Mouse (Mus musculus) MEL (cell line): ENCODE measurements around the gene Tmem212. TPM values are rescaled to one million over a fixed set of nuclear protein-coding genes. Genes with fewer than 3 reads are reported as not detected.

Experiments used
- DNase-seq: peaks from one replicate; pipeline ENCODE4 v3.0.0; 2011; ENCODE audit warnings: low read depth, low spot score
- H3K27ac ChIP-seq: 2 replicates; pipeline ENCODE4 v1.5.1; 2012; ENCODE audit warnings: low read depth, mild to moderate bottlenecking, control low read depth, low read length, moderate library complexity; ENCODE audit not compliant: control insufficient read depth
- H3K27me3 ChIP-seq, 2 experiments: fragments of 150-350 bp in 1 of 2; sonication (generic) in 1 of 2; 2 replicates each; pipeline ENCODE4 v1.6.1; 2012; ENCODE audit warnings: low read length in 2 of 2, mild to moderate bottlenecking in 2 of 2, improper control_type of control experiment in 1 of 2, moderate library complexity in 1 of 2; ENCODE audit not compliant: insufficient read depth in 2 of 2, control insufficient read depth in 1 of 2
- H3K36me3 ChIP-seq, 2 experiments: 2 replicates each; pipeline ENCODE4 v1.6.1; 2012 to 2014; ENCODE audit warnings: low read length in 2 of 2, improper control_type of control experiment in 1 of 2, inconsistent platforms in 1 of 2, mild to moderate bottlenecking in 1 of 2; ENCODE audit not compliant: insufficient read depth in 2 of 2, control insufficient read depth in 1 of 2
- H3K4me1 ChIP-seq, 2 experiments: fragments of 150-350 bp in 1 of 2; sonication (generic) in 1 of 2; 2 replicates each; pipeline ENCODE4 v1.6.1; 2012; ENCODE audit warnings: low read length in 2 of 2, improper control_type of control experiment in 1 of 2, mild to moderate bottlenecking in 1 of 2; ENCODE audit not compliant: insufficient read depth in 2 of 2, control insufficient read depth in 1 of 2
- H3K4me3 ChIP-seq, 2 experiments: fragments of 150-350 bp in 1 of 2; sonication (generic) in 1 of 2; 2 replicates each; pipeline ENCODE4 v1.5.1; 2012; ENCODE audit warnings: low read depth in 2 of 2, low read length in 2 of 2, mild to moderate bottlenecking in 2 of 2, moderate library complexity in 2 of 2, control low read depth in 1 of 2, improper control_type of control experiment in 1 of 2; ENCODE audit not compliant: control insufficient read depth in 1 of 2, insufficient read depth in 1 of 2
- H3K79me2 ChIP-seq: 2 replicates; pipeline ENCODE4 v1.6.1; 2012; ENCODE audit warnings: mild to moderate bottlenecking, low read length, moderate library complexity; ENCODE audit not compliant: control insufficient read depth, poor library complexity, insufficient read depth
- H3K9ac ChIP-seq: 2 replicates; pipeline ENCODE4 v1.6.1; 2012; ENCODE audit warnings: low read depth, mild to moderate bottlenecking, control low read depth, low read length, moderate library complexity; ENCODE audit not compliant: control insufficient read depth, poor library complexity, severe bottlenecking
- H3K9me3 ChIP-seq: fragments of 150-350 bp; sonication (generic); replicated peaks from 2 replicates; pipeline ENCODE4 v1.6.1; 2012; ENCODE audit warnings: mild to moderate bottlenecking, low read length, improper control_type of control experiment, moderate library complexity; ENCODE audit not compliant: insufficient read depth
- CHD1 ChIP-seq: IDR thresholded peaks from 2 replicates; pipeline ENCODE4 v1.6.1; 2012; ENCODE audit warnings: low read depth, mild to moderate bottlenecking, inconsistent platforms, low read length, improper control_type of control experiment
- CHD2 ChIP-seq: IDR thresholded peaks from 2 replicates; pipeline ENCODE4 v1.6.1; 2011; ENCODE audit warnings: low read length, improper control_type of control experiment
- E2F4 ChIP-seq: IDR thresholded peaks from 2 replicates; pipeline ENCODE4 v1.6.1; 2011; ENCODE audit warnings: low read depth, low read length, improper control_type of control experiment, borderline replicate concordance
- GABPA ChIP-seq: IDR thresholded peaks from 2 replicates; pipeline ENCODE4 v1.6.1; 2012; ENCODE audit warnings: low read depth, mild to moderate bottlenecking, inconsistent platforms, low read length, improper control_type of control experiment, moderate library complexity
- HCFC1 ChIP-seq: IDR thresholded peaks from 2 replicates; pipeline ENCODE4 v1.6.1; 2012; ENCODE audit warnings: low read depth, mild to moderate bottlenecking, inconsistent platforms, low read length, improper control_type of control experiment, moderate library complexity
- JUND ChIP-seq: IDR thresholded peaks from 2 replicates; pipeline ENCODE4 v1.6.1; 2011; ENCODE audit warnings: low read depth, mild to moderate bottlenecking, improper control_type of control experiment, low read length
- MAFK ChIP-seq: IDR thresholded peaks from 2 replicates; pipeline ENCODE4 v1.6.1; 2011; ENCODE audit warnings: low read depth, mild to moderate bottlenecking, low read length, improper control_type of control experiment, borderline replicate concordance
- MAX ChIP-seq: IDR thresholded peaks from 2 replicates; pipeline ENCODE4 v1.6.1; 2011; ENCODE audit warnings: low read length, improper control_type of control experiment
- MXI1 ChIP-seq: IDR thresholded peaks from 2 replicates; pipeline ENCODE4 v1.6.1; 2011; ENCODE audit warnings: mild to moderate bottlenecking, low read depth, low read length, improper control_type of control experiment
- MYB ChIP-seq: IDR thresholded peaks from 2 replicates; pipeline ENCODE4 v1.6.1; 2011; ENCODE audit warnings: mild to moderate bottlenecking, low read depth, low read length, improper control_type of control experiment
- MYC ChIP-seq: IDR thresholded peaks from 2 replicates; pipeline ENCODE4 v1.6.1; 2011; ENCODE audit warnings: low read depth, mild to moderate bottlenecking, low read length, improper control_type of control experiment, moderate library complexity
- NELFE ChIP-seq: IDR thresholded peaks from 2 replicates; pipeline ENCODE4 v1.6.1; 2011; ENCODE audit warnings: low read depth, low read length, improper control_type of control experiment
- NRF1 ChIP-seq: IDR thresholded peaks from 2 replicates; pipeline ENCODE4 v1.6.1; 2014; ENCODE audit warnings: low read depth, mild to moderate bottlenecking, inconsistent platforms, low read length, improper control_type of control experiment, moderate library complexity; ENCODE audit not compliant: poor library complexity, insufficient read depth, severe bottlenecking
- POLR2AphosphoS5 ChIP-seq: IDR thresholded peaks from 2 replicates; pipeline ENCODE4 v1.6.1; 2012; ENCODE audit warnings: low read depth, borderline replicate concordance, mild to moderate bottlenecking, inconsistent platforms, low read length, moderate library complexity, mixed read lengths
- RAD21 ChIP-seq: IDR thresholded peaks from 2 replicates; pipeline ENCODE4 v1.6.1; 2011; ENCODE audit warnings: mild to moderate bottlenecking, low read depth, low read length, improper control_type of control experiment
- SIN3A ChIP-seq: IDR thresholded peaks from 2 replicates; pipeline ENCODE4 v1.6.1; 2012; ENCODE audit warnings: low read length, improper control_type of control experiment, inconsistent platforms
- SMC3 ChIP-seq: IDR thresholded peaks from 2 replicates; pipeline ENCODE4 v1.6.1; 2011; ENCODE audit warnings: low read depth, low read length, improper control_type of control experiment
- ZMIZ1 ChIP-seq: IDR thresholded peaks from 2 replicates; pipeline ENCODE4 v1.6.1; 2012; ENCODE audit warnings: low read depth, mild to moderate bottlenecking, inconsistent platforms, low read length, improper control_type of control experiment, moderate library complexity
- ZNF384 ChIP-seq: IDR thresholded peaks from 2 replicates; pipeline ENCODE4 v1.6.1; 2012; ENCODE audit warnings: low read depth, mild to moderate bottlenecking, inconsistent platforms, low read length, improper control_type of control experiment
- polyA plus RNA-seq, 2 experiments: library from polyadenylated mRNA; stranded (reverse) in 1 of 2; unstranded in 1 of 2; fragments of >175 nt in 1 of 2; fragments of >200 nt in 1 of 2; gene quantifications; 2 replicates each; pipeline versions ENCODE4 v1.2.1 to v1.2.4; 2012; ENCODE audit warnings: low replicate concordance in 2 of 2, low read depth in 1 of 2; ENCODE audit not compliant: insufficient read length in 2 of 2, insufficient read depth in 1 of 2, missing spikeins in 1 of 2
- total RNA-seq: library from RNA; depleted of rRNA; stranded (reverse); fragments of 300-350 nt; gene quantifications from 2 replicates; pipeline ENCODE4 v1.2.3, GENCODE M21; 2012

The Tmem212 gene
- total and polyA plus RNA-seq, 3 experiments, result not detected

- H3K4me1 ChIP-seq, result no peaks in the 10 kb centered on the region
- H3K4me3 ChIP-seq, result no peak overlapping the region
- H3K9me3 ChIP-seq, result no peaks in the 10 kb centered on the region
- H3K79me2 ChIP-seq, result no peaks in the 10 kb centered on the region
- H3K36me3 ChIP-seq, result no peaks in the 10 kb centered on the region
- no peak for TF ChIP-seq NRF1
- TF ChIP-seq NELFE, result no peak
- TF ChIP-seq GABPA, result no peak
- no peak for TF ChIP-seq MYC
- no peak for TF ChIP-seq E2F4
- TF ChIP-seq HCFC1, result no peak
- TF ChIP-seq CHD1, result no peak
- no peak for TF ChIP-seq POLR2AphosphoS5
- no peak for TF ChIP-seq ZMIZ1
- no peak for TF ChIP-seq RAD21
- TF ChIP-seq MXI1, result no peak
- TF ChIP-seq MYB, result no peak
- TF ChIP-seq MAFK, result no peak
- no peak for TF ChIP-seq MAX
- TF ChIP-seq ZNF384, result no peak
- no peak for TF ChIP-seq SMC3
- TF ChIP-seq CHD2, result no peak
- no peak for TF ChIP-seq JUND
- H3K27ac ChIP-seq, result no peak overlapping the region
- DNase-seq, result no peak
- no peak overlapping the region for H3K9ac ChIP-seq
- no peaks in the 10 kb centered on the region for H3K27me3 ChIP-seq
These were observed 59.9 kb downstream of the Tmem212 start for GRCm38 (mm10) chr3:27836297-27836696.

- H3K9me3 ChIP-seq, result no peaks in the 10 kb centered on the region
- no peaks in the 10 kb centered on the region for H3K36me3 ChIP-seq
- no peak overlapping the region for H3K27ac ChIP-seq
- no peak overlapping the region for H3K9ac ChIP-seq
- no peaks in the 10 kb centered on the region for H3K4me1 ChIP-seq
- H3K79me2 ChIP-seq, result no peaks in the 10 kb centered on the region
- H3K27me3 ChIP-seq, result no peaks in the 10 kb centered on the region
- TF ChIP-seq POLR2AphosphoS5 (no peak), SIN3A (no peak)
- no peak for DNase-seq
- H3K4me3 ChIP-seq, result no peak overlapping the region
These were observed 60.4 kb downstream of the Tmem212 start for GRCm38 (mm10) chr3:27835786-27836185.
